Mouse (Mus musculus) CD4-positive, CD25-positive, alpha-beta regulatory T cell, adult 4 months (primary cell): ENCODE data around the gene Prc1. TPM values are rescaled to one million over a fixed set of nuclear protein-coding genes. Genes with fewer than 3 reads are reported as not detected.
A peak's percentile ranks its signal among the peaks of the same experiment; 100 is the strongest.

ENCODE experiments used
- ATAC-seq: one replicate; pipeline ENCODE4 v1.8.0; 2017
- polyA plus RNA-seq, 2 experiments: library from polyadenylated mRNA; unstranded; fragments of 100-300 nt; shearing (Covaris generic); gene quantifications; one replicate each; pipeline ENCODE4 v1.2.1; 2017

The Prc1 gene
- 10 to 100 TPM; 16.9 to 30.3 TPM for polyA plus RNA-seq

DNA sequence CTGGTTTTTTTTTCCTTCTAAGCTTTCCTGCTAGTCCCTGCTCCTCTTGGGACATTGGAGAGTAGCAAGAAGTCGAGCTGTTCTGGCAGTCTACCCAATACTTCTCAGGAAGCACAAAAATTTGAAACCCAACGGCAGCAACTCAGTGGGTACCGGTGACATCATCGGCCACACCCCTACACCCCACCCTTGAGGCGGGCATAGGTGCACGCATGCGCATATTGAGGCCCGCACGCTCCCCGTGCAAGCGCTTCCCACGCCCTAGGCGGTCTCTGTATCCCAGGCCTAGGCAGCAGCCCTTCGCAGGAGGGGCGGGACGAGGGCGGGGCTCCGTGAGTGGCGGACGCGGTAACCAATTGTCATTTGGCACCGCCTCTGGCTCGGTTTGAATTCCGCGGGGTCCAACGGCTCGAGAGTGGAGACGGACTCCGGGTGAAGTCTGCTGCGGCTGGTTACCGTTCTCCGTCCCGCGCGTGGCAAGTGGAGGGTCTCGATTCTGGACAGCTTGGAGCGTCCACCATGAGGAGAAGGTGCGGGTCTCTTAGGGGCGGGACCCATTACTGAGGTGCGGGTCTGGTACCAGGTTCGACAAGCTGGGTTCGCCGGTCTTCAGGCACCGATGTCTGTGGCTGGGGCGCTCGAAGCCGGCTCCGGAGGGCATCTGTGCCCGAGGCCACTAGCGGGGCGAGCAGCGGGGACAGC lies at the start of gene Prc1:
Prc1 (plus strand) TSS at position 389 of the 702 bp plus-strand sequence.
- ATAC-seq, result peak; percentile 94

DNA sequence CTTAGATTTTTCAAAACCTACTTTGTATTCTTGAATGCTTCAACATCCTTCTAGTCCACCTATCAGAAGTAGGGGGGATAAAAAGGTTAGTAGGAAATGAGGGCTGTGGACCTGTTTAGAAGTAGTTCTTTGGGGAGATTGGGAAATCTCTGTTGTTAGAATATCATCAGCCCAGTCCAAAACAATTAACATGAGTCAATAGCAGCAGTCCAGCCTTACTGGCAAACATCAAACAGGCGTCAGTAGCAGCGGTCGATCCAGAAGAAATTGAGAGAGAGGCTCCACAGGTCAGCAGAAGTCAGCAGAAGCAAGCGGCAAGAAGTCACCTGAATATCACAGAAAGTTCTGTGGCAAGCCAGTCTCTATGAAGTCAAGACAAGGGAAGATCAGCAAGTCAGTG lies 49.4 kb upstream of the Prc1 start:
- ATAC-seq, result no peak

DNA sequence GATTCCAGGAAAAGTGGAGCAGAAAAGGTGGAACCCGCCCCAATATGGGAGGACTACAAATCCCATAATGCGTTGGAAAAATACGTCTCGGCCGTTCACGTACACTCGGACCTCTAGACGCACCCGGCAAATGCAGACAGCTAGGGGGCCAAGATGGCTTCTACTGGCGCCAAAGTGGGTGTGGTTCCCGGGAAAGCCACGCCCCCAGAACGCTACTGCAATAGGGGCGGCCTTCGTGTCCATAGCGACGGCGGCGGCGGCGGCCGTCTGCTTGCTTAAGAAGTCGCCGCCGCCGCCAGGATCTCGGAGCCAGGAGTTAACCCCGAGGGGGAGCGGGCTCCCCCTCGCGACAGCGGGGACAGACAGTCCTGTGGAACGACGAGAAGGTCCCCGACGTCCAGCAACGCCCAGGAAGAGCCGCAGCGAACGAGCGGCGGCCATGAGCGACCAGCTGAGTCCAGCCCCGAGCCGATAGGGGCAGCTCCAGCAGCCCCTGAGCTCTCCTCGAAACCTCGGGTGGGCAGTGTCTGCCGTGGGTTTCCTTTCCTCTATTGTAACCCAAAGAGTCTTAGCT lies 48.0 kb upstream of the Prc1 start, which contains the start of gene Ttll13:
Ttll13 (plus strand) TSS at position 229 of the 574 bp plus-strand sequence.
- ATAC-seq, result peak; percentile 99

DNA sequence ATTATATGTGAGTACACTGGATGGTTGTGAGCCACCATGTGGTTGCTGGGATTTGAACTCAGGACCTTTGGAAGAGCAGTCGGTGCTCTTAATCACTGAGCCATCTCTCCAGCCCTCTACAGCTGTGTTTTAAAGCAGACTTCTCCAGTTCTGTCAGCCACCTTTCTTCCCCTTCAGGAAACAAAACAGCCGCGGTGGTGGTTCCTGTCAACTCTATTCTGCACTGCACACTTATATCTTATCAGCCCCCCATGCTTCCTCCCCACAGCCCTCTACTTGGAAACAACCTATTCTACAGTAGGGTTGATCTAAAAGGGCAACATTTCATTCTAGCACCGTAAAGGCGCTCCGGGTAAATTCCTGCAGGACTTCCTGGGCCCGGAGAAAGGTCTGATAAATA lies 47.4 kb upstream of the Prc1 start:
- no peak for ATAC-seq

DNA sequence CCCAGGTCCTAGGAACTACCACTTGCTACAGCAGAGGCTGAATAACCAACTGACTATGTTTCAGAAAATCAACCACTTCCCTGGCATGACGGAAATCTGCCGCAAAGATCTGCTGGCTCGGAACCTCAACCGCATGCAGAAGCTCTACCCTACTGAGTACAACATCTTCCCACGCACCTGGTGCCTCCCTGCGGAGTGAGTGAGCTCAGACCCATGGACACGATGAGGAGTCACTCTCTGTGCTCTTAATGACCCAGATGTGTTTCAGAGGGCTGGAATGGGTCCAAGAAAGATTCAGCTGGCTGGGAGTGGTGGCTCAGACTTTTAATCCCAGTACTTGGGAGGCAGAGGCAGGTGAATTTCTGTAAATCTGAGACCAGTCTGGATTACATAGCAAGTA lies 41.8 kb upstream of the Prc1 start:
- no peak for ATAC-seq

DNA sequence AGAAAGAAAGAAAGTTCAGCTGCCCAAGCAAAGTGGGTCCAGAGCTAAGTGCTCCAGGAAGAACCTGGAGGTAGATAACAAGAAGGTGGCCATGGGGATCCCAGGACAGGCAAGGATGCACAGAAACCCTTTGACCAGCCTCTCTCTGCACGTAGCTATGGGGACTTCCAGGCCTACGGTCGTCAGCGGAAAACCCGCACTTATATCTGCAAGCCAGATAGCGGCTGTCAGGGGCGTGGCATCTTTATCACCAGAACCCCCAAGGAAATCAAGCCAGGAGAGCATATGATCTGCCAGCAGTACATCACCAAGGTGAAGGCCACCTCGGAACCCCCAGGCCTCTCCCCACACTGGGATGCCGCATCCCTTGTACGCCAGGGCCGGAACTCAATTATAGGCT lies 41.4 kb upstream of the Prc1 start:
- ATAC-seq, result no peak

DNA sequence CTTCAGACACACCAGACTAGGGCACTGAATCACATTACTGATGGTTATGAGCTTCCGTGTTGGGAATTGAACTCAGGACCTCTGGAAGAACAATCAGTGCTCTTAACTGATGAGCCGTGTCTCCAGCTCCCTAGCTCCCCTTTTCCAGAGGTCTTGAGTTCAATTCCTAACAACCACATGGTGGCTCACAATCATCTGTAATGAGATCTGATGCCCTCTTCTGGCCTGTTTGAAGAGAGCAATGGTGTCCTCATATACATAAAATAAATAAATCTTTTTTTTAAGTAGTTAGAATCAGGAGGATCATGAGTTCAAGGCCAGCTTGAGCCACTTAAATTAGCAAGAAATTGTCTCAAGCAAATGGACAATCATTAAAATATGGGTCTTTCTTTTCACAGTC lies 38.3 kb upstream of the Prc1 start:
- ATAC-seq, result no peak

DNA sequence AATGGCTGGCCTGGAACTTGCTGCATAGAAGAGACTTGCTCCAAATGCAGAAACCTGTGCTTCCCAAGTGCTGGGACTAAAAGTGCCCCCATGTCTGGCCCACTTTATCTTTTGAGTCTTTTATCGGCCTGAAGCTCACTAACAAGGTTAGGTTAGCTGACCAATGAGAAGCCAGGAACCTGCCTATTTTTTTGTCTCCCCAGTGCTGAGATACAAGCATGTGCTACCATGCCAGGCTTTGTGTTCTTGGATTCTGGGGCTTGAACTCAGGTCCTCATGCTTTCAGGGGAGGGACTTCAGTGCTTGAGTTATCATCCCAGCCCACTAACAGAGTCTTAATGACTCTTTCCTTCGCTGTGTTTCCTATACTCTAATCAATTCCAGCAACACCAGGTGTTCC lies 36.5 kb upstream of the Prc1 start:
- ATAC-seq, result no peak

DNA sequence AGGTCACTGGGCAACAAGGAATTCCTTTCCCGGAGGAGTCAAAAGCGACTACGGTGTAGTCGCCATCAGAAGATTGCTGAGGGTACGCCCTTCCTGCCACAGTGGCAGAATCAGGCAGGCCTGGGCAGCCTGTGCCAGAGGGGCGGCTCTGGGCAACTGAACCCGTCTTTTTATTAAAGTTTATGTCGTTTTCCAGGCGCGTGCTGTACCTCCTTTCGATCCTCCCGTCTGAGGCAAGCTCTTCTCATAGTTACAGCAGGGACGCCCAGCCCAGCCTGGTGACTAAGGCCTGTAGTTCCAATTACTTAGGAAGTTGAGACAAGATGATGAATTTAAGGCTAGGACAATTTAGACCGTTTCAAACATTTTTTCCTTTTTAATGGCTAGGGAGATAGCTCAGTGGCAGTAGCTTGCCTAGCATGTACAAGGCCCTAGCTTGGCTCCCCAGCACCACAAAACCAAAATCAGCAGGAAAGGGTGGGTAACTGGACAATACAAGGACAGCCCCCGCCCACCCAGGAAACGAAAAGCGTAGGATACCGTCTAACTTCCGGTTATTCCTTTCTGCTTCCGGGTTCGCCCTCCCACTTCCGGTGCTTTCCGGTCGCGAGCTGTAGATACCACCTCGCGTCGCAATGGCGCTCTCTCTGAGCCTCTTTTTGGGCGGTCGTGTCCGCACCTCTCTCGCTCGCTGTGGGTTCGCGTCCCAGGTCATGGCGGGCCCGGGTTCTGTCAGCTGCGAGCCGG lies 33.5 kb upstream of the Prc1 start, which contains the start of gene Ngrn:
Ngrn (plus strand) TSS at position 591 of the 747 bp plus-strand sequence.
- peak; percentile 99 for ATAC-seq

DNA sequence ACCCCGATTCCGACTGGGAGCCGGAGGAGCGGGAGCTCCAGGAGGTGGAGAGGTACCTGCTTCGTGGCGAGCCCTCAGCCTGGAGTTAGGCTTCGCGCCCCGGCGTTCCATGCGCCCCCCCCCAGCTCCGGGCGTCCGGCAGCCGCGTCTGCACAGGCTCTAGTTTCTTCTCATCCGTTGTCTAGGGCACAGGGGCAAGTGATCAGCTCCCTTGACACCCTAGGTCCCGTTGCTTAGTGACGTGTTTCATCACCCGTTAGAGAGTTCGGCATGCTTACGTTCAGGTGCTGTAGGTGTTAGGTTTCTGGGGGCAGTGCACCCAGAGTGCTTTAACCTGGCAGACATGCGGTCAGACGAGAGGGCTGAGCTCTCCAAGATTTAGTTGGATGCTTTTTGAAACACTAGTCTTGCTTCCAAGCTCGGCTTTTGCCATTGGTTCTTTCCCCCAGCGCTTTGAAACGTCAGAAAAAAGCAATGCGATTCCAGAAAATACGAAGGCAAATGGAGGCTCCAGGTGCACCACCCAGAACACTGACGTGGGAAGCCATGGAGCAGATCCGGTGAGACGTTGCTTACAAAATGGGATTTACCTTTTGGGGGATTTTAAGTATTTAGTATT lies 32.8 kb upstream of the Prc1 start:
- peak; percentile 52 for ATAC-seq

DNA sequence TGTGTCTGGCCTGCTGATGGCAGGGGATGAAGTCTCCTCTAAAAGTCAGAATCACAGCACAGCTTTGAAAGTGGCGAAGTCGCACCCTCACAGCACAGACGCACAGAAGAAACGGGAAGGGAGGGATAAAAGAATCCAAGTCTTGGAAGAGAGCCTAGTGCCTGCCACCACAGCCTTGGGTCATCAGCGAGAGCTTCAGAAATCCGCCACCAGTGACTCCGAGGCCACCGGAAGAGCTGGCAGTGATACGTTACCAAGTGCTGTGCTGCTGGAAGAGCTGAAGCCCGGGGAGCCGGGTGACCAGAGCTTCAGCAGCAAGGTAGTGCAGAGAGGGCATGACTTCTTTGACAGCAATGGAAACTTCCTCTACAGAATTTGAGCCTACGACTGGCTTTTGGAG lies 29.6 kb upstream of the Prc1 start:
- ATAC-seq, result no peak

DNA sequence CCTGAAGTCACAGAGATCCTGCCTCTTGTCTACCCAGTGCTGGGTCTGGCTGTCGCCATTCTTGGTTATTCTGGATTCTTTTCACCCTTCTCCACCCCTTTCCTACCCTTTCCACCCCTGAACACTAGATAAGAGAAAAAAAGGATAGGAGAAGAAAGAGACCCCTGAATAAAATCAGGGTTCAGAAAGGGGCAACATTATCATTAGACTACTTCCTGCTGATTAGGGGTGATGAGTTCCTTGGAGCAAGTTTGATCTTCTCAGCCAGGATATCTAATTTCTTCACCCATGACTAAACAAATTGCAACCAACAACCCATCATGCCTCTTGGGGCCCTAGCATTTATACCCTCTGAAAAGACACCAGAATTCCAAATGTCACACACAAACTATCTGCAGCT lies 26.5 kb upstream of the Prc1 start:
- no peak for ATAC-seq

DNA sequence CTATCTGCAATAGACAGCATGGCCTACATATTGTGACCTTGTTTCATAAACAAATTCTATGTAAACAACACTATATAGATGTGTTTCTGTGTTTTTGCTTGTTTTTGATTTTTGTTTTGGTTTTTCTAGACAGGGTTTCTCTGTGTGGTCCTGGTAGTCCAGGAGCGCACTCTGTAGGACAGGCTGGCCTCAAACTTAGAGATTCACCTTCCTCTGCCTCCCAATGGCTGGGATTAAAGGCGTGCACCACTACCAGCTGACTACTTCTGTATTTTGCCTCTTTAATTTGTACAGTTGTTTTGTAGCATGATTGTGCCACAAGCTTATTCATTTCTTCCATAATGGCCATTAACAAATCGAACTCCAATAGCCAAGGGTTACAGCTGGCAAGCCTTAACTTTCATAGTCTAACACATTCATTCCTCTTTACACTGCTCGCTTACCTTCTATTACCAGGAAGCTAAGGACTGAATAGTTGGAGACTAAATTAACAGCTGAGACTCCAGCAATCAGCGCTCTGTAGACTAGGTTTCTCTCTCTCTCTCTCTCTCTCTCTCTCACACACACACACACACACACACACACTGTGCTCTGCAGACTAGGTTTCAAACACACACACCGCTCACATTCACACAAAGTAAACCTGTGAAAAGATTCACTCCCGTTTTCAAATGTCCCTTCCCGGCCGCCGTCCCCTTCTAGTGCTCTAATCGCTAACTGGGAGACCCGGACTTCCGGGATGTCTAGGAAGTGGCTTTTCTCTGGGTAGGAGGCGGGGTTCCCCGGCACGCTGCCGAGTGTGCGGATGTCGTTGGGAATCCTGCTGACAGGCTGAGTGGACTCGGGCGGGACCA lies 25.1 kb upstream of the Prc1 start, which contains the start of gene Vps33b:
Vps33b (plus strand) TSS at position 753 of the 854 bp plus-strand sequence.
- ATAC-seq, result peak; percentile 99

DNA sequence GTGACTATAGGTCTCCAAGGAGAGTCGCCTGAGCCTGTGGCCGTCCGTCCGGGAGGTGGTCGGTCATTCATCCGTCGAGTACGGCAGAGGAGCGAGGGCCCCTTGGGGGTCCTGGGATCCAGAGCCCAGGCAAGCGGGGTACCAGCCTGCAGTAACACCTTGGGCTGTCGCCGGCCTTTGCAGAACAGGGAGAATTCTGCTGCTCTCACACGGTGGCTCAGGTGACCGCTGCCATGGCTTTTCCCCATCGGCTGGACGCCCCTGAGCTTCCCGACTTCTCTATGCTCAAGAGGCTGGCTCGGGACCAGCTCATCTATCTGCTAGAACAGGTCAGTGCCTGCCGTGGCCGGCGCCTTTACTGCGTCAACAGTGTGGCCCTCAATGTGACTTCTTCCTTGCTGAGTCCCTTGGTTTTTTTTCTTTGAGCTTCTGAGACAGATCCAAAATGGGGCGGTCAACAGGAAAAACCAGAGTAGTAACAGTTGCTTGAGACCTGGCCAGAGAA lies 24.4 kb upstream of the Prc1 start:
- ATAC-seq, result peak; percentile 2

DNA sequence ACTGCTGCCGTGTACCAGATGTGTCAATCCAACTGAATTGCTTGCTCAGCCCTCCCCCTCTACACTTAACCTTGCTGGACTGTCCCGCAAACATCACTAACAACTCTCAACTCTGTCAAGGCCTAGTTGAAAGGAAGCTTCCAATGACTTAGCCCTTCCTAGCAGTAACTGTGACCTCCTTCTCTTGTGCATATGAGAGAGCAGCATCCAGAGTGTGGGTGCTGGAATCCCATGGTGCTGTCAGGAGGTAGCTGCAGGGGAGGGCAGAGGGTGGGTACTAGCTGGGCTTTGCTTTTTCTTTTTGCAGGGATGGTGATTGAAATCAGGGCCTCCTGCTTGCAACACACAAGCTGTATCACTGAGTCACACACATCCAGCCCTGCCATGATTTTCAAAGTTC lies 20.8 kb upstream of the Prc1 start:
- ATAC-seq, result no peak

DNA sequence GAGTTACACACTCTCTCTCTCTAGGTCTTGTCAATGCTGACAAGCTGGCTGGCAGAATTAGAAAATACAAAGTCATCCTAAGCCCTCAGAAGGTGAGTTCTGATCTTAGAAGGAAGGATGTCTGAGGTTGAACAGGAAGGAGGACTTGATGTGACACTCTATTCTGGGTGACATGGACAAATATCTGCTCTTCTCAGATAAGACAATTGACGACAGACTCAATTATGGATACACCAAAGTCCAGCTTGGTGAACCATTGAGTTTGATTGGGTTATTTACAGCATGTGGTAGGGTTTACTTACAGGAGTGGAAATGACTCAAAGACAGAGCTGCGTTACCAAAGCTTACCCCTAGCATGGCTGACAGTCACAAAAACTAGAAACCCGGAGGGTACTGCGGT lies 17.9 kb upstream of the Prc1 start:
- ATAC-seq, result no peak

DNA sequence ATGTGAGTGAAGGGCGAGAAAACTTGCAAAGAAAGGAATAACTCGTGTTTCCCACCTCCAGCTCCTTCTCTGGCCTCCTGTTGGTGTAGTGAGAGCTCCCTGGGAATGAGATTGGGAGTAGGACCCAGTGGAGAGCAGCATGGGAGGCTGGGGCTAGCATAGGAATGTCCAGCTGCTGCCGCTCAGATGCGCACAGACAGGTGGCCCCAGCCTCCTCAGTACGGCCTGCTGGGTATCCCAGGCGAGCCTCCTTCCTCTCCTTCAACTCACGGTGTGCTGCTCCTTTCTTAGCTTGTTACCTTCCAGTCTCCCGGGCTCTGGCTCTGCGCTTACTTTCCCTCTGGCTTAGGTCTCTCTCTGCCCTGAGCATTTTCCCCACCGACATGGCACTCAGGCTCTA lies 14.2 kb upstream of the Prc1 start:
- no peak for ATAC-seq

DNA sequence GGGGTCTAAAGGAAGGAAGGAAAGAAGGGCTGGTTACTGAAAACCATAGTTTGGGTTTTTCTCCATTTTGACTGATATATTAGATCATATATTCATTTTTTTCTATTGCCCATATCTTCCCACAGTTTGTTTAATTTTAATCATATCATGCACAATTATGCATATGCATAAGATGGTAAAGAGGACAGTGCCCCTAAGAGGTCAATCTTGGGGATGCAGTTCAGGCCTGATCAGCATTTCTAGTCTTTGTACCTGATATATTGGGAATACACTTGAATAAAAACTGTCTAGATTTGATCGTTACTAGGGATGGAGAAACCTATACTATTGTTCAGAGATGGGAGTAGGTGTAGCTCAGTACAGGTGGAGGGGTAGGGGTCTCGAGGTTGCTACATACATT lies 13.3 kb upstream of the Prc1 start:
- no peak for ATAC-seq

DNA sequence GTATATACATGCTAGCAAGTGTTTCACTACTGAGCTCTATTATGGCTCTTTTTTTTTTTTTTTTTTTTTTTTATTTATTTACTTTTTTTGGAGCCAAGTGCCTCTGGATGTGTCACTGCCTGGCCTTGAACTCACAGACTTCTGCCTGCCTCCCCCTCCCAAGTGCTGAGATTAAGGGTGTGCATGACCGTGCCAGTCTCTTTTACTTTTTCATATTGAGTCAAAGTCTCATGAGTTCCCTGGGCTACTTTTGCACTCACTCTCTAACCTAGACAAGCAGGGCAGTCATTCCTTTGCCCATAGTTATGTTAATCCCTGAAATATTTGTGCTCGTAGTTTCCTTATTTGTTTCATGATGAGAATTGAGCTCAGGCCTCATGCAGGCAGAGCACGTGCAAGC lies 12.6 kb upstream of the Prc1 start:
- ATAC-seq, result no peak

DNA sequence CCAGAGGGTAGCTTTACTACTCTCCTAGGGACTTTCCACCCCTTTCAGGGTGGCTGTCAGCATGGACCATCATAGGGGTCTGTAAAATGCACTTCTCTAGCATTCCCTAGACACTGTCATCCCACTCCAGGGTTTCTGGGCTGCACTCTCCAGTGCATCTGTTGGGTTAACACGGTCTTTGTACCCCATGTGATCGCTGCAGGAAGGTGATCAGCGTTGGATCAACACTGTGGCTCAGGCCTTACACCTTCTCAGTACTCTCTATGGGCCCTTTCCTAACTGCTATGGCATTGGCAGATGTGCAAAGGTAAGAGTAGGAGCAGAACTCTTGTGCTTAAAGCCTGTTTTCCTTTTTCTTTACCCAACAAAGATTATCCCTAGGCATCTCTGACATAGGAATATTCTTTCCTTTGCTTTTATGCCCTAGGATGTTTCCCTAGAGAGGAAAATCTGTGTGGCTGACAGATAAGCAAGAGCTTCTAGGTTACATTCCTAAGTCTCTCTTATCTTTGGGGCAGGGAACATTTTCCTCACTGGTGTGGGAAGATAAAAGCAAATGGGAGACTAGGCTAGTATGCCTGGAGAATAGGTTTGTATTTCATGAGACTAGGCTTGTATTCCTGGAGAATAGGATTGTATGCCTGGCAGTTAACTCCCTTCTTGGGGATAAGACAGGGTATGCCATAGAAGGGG lies 10.9 kb upstream of the Prc1 start:
- no peak for ATAC-seq

DNA sequence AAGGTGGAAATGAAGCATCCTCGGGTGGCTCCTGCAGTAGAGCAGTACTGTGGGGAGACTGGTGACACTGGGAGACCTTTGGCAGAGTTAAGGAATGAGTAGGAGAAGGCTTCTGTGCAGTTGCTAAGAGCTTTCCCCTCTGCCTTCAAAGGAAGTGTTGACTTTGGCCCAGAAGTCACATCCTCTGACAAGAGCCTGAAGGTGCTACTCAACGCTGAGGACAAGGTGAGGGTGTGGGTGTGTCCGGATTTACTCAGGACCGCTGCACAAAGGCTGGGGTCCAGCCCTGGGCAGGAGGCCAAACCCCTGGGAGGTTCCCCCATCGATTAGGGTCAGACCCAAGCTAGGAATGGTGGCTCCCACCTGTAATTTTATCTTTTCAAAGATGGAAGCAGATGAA lies 9.9 kb upstream of the Prc1 start:
- ATAC-seq, result no peak
